Mouse (Mus musculus) heart, embryonic 13.5 days (tissue): Measurements from ENCODE around the gene Dydc2. TPM values are rescaled to one million over a fixed set of nuclear protein-coding genes. Genes with fewer than 3 reads are reported as not detected.
"Not testable (repeated sequence)": the region's sequence is repeated elsewhere in the genome, so short reads cannot be mapped to it uniquely, and the experiment has no call there.

ENCODE experiments used
- ATAC-seq: fragments of 200-750 bp; cut with Nextera tagmentation; 2 replicates; pipeline ENCODE4 v1.8.0; 2017; ENCODE audit warnings: moderate TSS enrichment; ENCODE audit not compliant: insufficient number of reproducible peaks, low FRiP score, low TSS enrichment; ENCODE audit errors: extremely low read depth
- H3K27ac ChIP-seq: fragments of 300-500 bp; sonication (generic); replicated peaks from 2 replicates; pipeline ENCODE4 v1.5.1; 2015; ENCODE audit warnings: moderate library complexity, mild to moderate bottlenecking, inconsistent platforms
- H3K27me3 ChIP-seq: fragments of 300-500 bp; sonication (generic); replicated peaks from 2 replicates; pipeline ENCODE4 v1.6.1; 2015; ENCODE audit warnings: mild to moderate bottlenecking, inconsistent platforms
- H3K36me3 ChIP-seq: fragments of 300-500 bp; sonication (generic); 2 replicates; pipeline ENCODE4 v1.6.1; 2015; ENCODE audit warnings: mild to moderate bottlenecking, inconsistent platforms
- H3K4me1 ChIP-seq: fragments of 300-500 bp; sonication (generic); 2 replicates; pipeline ENCODE4 v1.6.1; 2015; ENCODE audit warnings: inconsistent platforms
- H3K4me2 ChIP-seq: fragments of 300-500 bp; sonication (generic); 2 replicates; pipeline ENCODE4 v1.6.1; 2015; ENCODE audit warnings: inconsistent platforms, mild to moderate bottlenecking, moderate library complexity
- H3K4me3 ChIP-seq: fragments of 300-500 bp; sonication (generic); 2 replicates; pipeline ENCODE4 v1.5.1; 2015; ENCODE audit warnings: moderate library complexity, mild to moderate bottlenecking, inconsistent platforms
- H3K9ac ChIP-seq: fragments of 300-500 bp; sonication (generic); 2 replicates; pipeline ENCODE4 v1.6.1; 2015; ENCODE audit warnings: inconsistent platforms, mild to moderate bottlenecking, moderate library complexity
- H3K9me3 ChIP-seq: fragments of 300-500 bp; sonication (generic); 2 replicates; pipeline ENCODE4 v1.6.1; 2016; ENCODE audit warnings: inconsistent platforms
- WGBS: fragments of 180-500 bp; shearing (Covaris S2); methylation state at CpG from one replicate; pipeline ENCODE4 v1.1.7; 2015; ENCODE audit warnings: mixed read lengths; 5-methylcytosine and 5-hydroxymethylcytosine counted together
- polyA plus RNA-seq: library from polyadenylated mRNA; unstranded; fragments of >200 nt; fragmentation: Nextera tagmentation; extraction: Ambion mirVana; gene quantifications from 2 replicates; pipeline ENCODE4 v1.2.1, GENCODE M21; 2015

The Dydc2 gene
- polyA plus RNA-seq, 1 experiment from 2014 or later = 0.49 TPM

GRCm38 (mm10) chr14:41087509-41087908 lies 18.5 kb upstream of the Dydc2 start:
- no peaks in the 10 kb centered on the region for H3K9me3 ChIP-seq
- H3K36me3 ChIP-seq = no peaks in the 10 kb centered on the region
- H3K27me3 ChIP-seq = no peaks in the 10 kb centered on the region
- no peak overlapping the region for H3K4me2 ChIP-seq
- H3K9ac ChIP-seq = no peak overlapping the region
- no peak overlapping the region for H3K4me3 ChIP-seq
- H3K27ac ChIP-seq = no peak overlapping the region
- no peaks in the 10 kb centered on the region for H3K4me1 ChIP-seq
- no peak for ATAC-seq
- WGBS = 76% methylated on average over 1 of the region's 1 CpGs

- no peaks in the 10 kb centered on the region for H3K36me3 ChIP-seq
- 81% methylated on average over 2 of the region's 2 CpGs for WGBS
- no peaks in the 10 kb centered on the region for H3K27me3 ChIP-seq
- H3K27ac ChIP-seq = no peak overlapping the region
- H3K4me3 ChIP-seq = no peak overlapping the region
- ATAC-seq = no peak
- H3K4me2 ChIP-seq = no peak overlapping the region
- no peak overlapping the region for H3K9ac ChIP-seq
- no peaks in the 10 kb centered on the region for H3K9me3 ChIP-seq
- H3K4me1 ChIP-seq = peaks cover 10% of the 10 kb centered on the region
Observed at GRCm38 (mm10) chr14:41082408-41082807, 13.4 kb upstream of the Dydc2 start.

- peaks cover 6% of the 10 kb centered on the region for H3K4me1 ChIP-seq
- H3K36me3 ChIP-seq = no peaks in the 10 kb centered on the region
- H3K27me3 ChIP-seq = 0 out of 2 replicates have a peak, but pooled peaks cover 7% of the 10 kb centered on the region
- ATAC-seq = no peak
- H3K9ac ChIP-seq = peak overlapping the region; percentile 37
- H3K4me3 ChIP-seq = peak overlapping the region; percentile 51
- H3K27ac ChIP-seq = no peak overlapping the region
- no peaks in the 10 kb centered on the region for H3K9me3 ChIP-seq
- H3K4me2 ChIP-seq = peak overlapping the region; percentile 80
- WGBS = 4% methylated on average over 8 of the region's 8 CpGs
Observed at GRCm38 (mm10) chr14:41072944-41073275, 3.9 kb upstream of the Dydc2 start.

- peak within 1 kb of the TSS; percentile 37 for H3K9ac ChIP-seq
- peaks cover 6% of the 10 kb centered on the region for H3K4me1 ChIP-seq
Observed at GRCm38 (mm10) chr14:41072229-41072943, 3.4 kb upstream of the Dydc2 start, which contains the start of gene Dydc1. Dydc1 (plus strand) TSS chr14:41072911.

GRCm38 (mm10) chr14:41070343-41070742 lies 1.3 kb upstream of the Dydc2 start:
- WGBS = 61% methylated on average over 3 of the region's 3 CpGs
- no peak overlapping the region for H3K27ac ChIP-seq
- no peaks in the 10 kb centered on the region for H3K9me3 ChIP-seq
- H3K27me3 ChIP-seq = 0 out of 2 replicates have a peak, but pooled peaks cover 7% of the 10 kb centered on the region
- no peak overlapping the region for H3K9ac ChIP-seq
- peaks cover 12% of the 10 kb centered on the region for H3K4me1 ChIP-seq
- ATAC-seq = no peak
- no peak overlapping the region for H3K4me3 ChIP-seq
- H3K4me2 ChIP-seq = no peak overlapping the region
- H3K36me3 ChIP-seq = no peaks in the 10 kb centered on the region

More at GRCm38 (mm10) chr14:41072229-41072943, 3.4 kb upstream of the Dydc2 start, which contains the start of gene Dydc1:
- H3K4me3 ChIP-seq = peak within 1 kb of the TSS; percentile 51
- peak within 1 kb of the TSS; percentile 80 for H3K4me2 ChIP-seq
- no peaks in the 10 kb centered on the region for H3K9me3 ChIP-seq
- H3K27ac ChIP-seq = no peak within 1 kb of the TSS
- no peak for ATAC-seq
- 13% methylated on average over 23 of the region's 23 CpGs for WGBS
- 0 out of 2 replicates have a peak, but pooled peaks cover 7% of the 10 kb centered on the region for H3K27me3 ChIP-seq
- H3K36me3 ChIP-seq = no peaks in the 10 kb centered on the region

GRCm38 (mm10) chr14:41066416-41066815 lies 2.6 kb downstream of the Dydc2 start:
- 16% methylated on average over 1 of the region's 1 CpGs for WGBS
- H3K27ac ChIP-seq = no peak overlapping the region
- H3K9ac ChIP-seq = no peak overlapping the region
- no peaks in the 10 kb centered on the region for H3K36me3 ChIP-seq
- no peak overlapping the region for H3K4me2 ChIP-seq
- peaks cover 13% of the 10 kb centered on the region for H3K4me1 ChIP-seq
- 0 out of 2 replicates have a peak, but pooled peaks cover under 1% of the 10 kb centered on the region for H3K27me3 ChIP-seq
- no peak for ATAC-seq
- no peak overlapping the region for H3K4me3 ChIP-seq
- no peaks in the 10 kb centered on the region for H3K9me3 ChIP-seq

GRCm38 (mm10) chr14:41065168-41065567 lies 3.8 kb downstream of the Dydc2 start:
- Histone ChIP-seq H3K4me2 (no peak overlapping the region), H3K4me3 (no peak overlapping the region), H3K9ac (no peak overlapping the region), H3K27me3 (no peaks in the 10 kb centered on the region), H3K9me3 (no peaks in the 10 kb centered on the region), H3K36me3 (no peaks in the 10 kb centered on the region), H3K4me1 (peaks cover 13% of the 10 kb centered on the region), H3K27ac (0 out of 2 replicates have a peak overlapping the region, but pooled peaks have one; percentile 39)
- ATAC-seq = no peak; the same call in 1 of the 2 replicates
- 0% methylated on average over 2 of the region's 2 CpGs for WGBS

GRCm38 (mm10) chr14:41053190-41053589 lies 15.8 kb downstream of the Dydc2 start:
- not testable (repeated sequence) for H3K36me3 ChIP-seq, H3K27me3 ChIP-seq, H3K4me1 ChIP-seq, H3K9ac ChIP-seq, ATAC-seq, H3K9me3 ChIP-seq, H3K4me3 ChIP-seq, H3K4me2 ChIP-seq, H3K27ac ChIP-seq
- WGBS = 48% methylated on average over 3 of the region's 4 CpGs

- Histone ChIP-seq H3K27ac (no peak overlapping the region), H3K9ac (no peak overlapping the region), H3K27me3 (no peaks in the 10 kb centered on the region), H3K4me2 (no peak overlapping the region), H3K4me1 (no peaks in the 10 kb centered on the region), H3K36me3 (no peaks in the 10 kb centered on the region), H3K4me3 (no peak overlapping the region), H3K9me3 (no peaks in the 10 kb centered on the region)
- WGBS = 60% methylated on average over 5 of the region's 5 CpGs
- no peak for ATAC-seq
Observed at GRCm38 (mm10) chr14:41052481-41052880, 16.5 kb downstream of the Dydc2 start.

GRCm38 (mm10) chr14:41050471-41050870 lies 18.5 kb downstream of the Dydc2 start:
- no peaks in the 10 kb centered on the region for H3K36me3 ChIP-seq
- H3K27me3 ChIP-seq = no peaks in the 10 kb centered on the region
- WGBS = 61% methylated on average over 6 of the region's 6 CpGs
- H3K4me3 ChIP-seq = no peak overlapping the region
- H3K9me3 ChIP-seq = peaks cover 4% of the 10 kb centered on the region; the same call in 1 of the 2 replicates
- H3K9ac ChIP-seq = no peak overlapping the region
- H3K27ac ChIP-seq = no peak overlapping the region
- no peak overlapping the region for H3K4me2 ChIP-seq
- no peaks in the 10 kb centered on the region for H3K4me1 ChIP-seq
- ATAC-seq = no peak

- Histone ChIP-seq H3K4me1 (no peaks in the 10 kb centered on the region), H3K36me3 (no peaks in the 10 kb centered on the region), H3K9me3 (peaks cover 4% of the 10 kb centered on the region; the same call in 1 of the 2 replicates), H3K27ac (no peak overlapping the region), H3K4me3 (no peak overlapping the region), H3K4me2 (no peak overlapping the region), H3K9ac (no peak overlapping the region), H3K27me3 (no peaks in the 10 kb centered on the region)
- no peak for ATAC-seq
- 62% methylated on average over 2 of the region's 2 CpGs for WGBS
Observed at GRCm38 (mm10) chr14:41047402-41047801, 21.6 kb downstream of the Dydc2 start.
